Mouse (Mus musculus) NIH3T3 (cell line): ENCODE data around the gene Tff1.

ENCODE experiments used
- DNase-seq: peaks from one replicate; pipeline ENCODE4 v3.0.0-alpha.2; 2012; ENCODE audit warnings: low read depth

Tff1 gene

GRCm38 (mm10) chr17:31152966-31153499 lies 12.0 kb downstream of the Tff1 start:
- DNase-seq = no peak

- DNase-seq = no peak
These were observed 12.6 kb downstream of the Tff1 start for GRCm38 (mm10) chr17:31152512-31152911.

- no peak for DNase-seq
These were observed 19.1 kb downstream of the Tff1 start for GRCm38 (mm10) chr17:31145998-31146397.

GRCm38 (mm10) chr17:31144040-31145037 lies 20.7 kb downstream of the Tff1 start, which contains the start of gene Tff2:
Gene Tff2, minus strand, starts transcription at chr17:31144282.
- DNase-seq = peak; percentile 10

- DNase-seq = no peak
These were observed 23.0 kb downstream of the Tff1 start for GRCm38 (mm10) chr17:31142116-31142515.

- peak; percentile 60 for DNase-seq
These were observed 26.7 kb downstream of the Tff1 start for GRCm38 (mm10) chr17:31138398-31138797.

GRCm38 (mm10) chr17:31136821-31137220 lies 28.3 kb downstream of the Tff1 start:
- no peak for DNase-seq

DNA sequence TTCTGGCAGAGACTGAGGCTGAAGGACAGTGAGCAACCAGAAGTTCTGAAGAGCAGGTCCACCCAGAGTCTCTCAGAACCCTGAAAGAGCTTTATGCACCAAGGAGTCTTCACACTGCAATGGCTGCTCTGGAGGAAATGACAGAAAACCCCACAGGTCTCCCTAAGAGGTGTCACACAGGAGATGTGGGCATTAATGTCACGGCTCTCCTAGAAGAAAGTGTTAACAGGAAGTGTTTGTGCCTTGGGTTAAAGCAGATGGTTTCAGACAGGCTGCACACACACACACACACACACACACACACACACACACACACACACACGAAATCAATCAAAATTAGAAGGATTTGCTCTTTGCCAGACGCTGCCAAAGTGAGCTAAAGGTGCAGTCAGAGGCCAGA lies 28.8 kb downstream of the Tff1 start:
- no peak for DNase-seq

DNA sequence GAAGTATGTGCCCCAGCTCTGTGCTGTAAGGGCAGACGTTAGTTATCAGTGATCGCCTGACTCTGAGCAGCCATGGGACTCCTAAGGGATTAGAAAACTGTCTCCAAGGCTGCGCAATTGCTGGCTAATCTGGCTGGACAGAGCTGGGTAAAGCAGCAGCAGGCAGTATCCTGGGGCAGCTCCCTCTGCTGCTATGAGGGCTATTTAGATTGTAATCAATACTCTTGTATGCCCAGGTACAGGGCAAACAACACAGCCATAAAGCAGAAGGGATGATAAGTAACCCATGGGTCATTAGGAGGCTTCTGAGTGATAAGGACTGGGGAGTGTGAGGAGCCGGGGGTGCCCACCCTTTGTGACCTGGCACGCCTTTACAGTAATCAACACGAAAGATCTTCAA lies 30.2 kb downstream of the Tff1 start:
- no peak for DNase-seq

- no peak for DNase-seq
These were observed 31.3 kb downstream of the Tff1 start for GRCm38 (mm10) chr17:31133776-31134175.

DNA sequence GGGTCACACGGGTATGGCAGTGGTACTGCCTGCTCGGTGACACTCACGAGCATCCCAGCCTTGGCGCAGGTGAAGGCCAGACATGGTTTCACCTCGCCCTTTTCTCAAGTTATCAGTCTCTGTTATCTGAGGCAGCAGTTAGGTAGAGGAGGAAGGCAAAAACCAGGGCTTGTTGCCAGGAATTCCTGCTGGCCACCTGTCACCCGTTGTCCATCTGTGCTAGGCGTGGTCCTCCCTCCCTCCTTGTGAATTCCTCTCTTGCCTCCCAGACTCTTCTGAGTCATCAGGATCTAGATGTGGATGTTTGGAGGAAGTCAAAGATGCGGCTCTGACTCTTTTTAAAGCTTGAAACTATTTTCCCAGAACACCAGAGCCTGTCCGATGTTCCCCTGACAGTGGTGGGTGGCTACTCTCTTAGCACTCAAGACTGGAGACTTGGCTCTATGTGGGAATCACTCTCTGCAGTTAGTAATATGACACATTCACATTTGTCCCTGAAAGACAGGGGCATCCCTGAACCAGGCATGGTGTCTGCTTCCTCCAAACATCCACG lies 33.7 kb downstream of the Tff1 start:
- DNase-seq = no peak

GRCm38 (mm10) chr17:31129452-31129851 lies 35.6 kb downstream of the Tff1 start, which contains the start of gene Tff3:
Gene Tff3, minus strand, starts transcription at chr17:31129646.
- no peak for DNase-seq

GRCm38 (mm10) chr17:31128708-31129318 lies 36.3 kb downstream of the Tff1 start:
- no peak for DNase-seq

DNA sequence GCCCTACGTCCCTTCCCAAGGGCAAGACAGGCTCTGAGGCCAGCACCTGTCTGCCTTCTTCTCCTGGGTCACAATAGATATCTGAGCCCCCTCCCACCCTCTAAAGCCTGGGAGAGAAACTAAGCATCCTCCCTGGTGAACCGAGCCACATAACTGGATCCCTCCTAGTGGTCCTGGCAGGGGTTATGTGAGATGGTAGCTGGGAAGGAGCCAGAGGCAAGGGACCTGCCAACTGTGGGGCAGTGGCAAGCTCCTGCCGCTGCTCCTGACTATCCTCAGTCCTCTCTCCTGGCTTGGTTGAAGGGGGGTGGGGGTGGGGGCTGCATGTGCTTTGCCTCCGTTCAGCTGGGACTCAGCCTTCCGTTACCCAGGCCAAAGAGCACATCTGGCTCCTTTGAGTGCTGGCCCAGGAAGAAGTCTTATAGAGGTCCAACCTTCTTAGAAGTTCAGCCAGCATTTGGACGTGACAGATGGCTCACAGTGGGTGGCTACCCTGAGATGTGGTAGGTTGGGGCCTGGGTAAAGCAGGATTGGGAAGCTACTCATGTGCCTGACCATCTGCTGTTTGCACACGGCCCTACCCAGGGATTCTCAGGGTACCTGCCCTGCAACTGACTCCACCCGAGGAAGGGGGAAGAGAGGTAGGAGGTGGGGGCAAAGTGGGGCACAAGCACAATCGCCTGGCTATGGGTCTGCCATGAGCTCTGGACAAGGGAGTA lies 39.4 kb downstream of the Tff1 start:
- DNase-seq = no peak

DNA sequence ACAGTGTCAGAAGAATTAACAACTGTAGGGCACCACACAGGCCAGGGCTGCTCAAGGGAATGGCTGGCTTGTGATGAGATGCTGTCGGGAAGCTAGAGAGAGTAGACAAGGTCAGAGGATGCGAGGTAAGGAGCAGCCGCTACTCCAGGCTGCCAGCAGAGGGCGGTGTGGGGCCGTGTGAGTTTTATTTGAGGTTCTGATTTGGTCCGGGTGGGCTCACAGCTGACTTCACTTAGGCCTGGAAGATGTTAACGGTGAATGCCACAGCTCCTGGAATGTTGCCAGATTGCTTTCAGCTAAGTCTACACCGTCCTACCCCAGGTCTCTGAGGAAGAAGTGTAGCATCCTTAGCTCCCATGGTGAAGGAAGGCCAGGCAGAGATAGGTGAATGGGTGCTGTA lies 43.1 kb downstream of the Tff1 start:
- peak; percentile 33 for DNase-seq

- peak; percentile 63 for DNase-seq
These were observed 45.6 kb downstream of the Tff1 start for GRCm38 (mm10) chr17:31119429-31119828.

- DNase-seq = no peak
These were observed 47.1 kb downstream of the Tff1 start for GRCm38 (mm10) chr17:31117946-31118345.

- DNase-seq = no peak
These were observed 49.0 kb downstream of the Tff1 start for GRCm38 (mm10) chr17:31116063-31116462.

DNA sequence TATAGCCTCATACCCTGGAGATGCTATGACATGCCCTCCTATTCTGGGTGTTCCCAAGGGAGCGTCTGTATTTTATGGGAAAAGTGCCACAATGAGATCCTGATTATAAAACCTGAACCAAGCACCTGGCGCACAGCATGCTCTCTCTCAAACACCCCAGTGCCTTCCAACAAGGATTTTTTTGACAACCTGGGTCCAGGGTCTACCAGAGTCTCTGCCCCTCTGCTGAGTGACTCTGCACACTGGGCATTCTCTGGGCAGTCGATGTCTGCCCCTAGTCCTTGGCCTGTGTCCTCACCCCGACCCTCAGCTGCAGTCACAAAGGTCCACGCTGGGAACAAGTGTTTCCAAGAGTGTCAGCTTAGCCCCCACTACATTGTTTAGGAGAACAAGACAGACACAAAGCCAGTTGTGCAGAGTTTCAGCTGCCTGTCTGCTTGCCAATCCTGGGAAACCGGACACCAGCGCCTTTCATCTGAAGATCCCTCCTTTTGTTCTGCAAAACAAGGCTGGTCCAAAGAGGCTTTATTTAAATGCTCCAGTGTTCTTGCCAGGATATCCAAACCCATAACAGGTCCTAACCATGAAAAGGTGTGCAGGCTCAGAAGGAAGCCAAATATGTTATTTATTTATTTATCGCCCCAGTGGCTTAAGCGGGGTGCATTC lies 51.8 kb downstream of the Tff1 start:
- DNase-seq = no peak
